In genomic region chr10:22212012-22212696, GRCm38 (mm10) we compare ENCODE assay signal across 9 mouse cellular contexts. TPM values are rescaled to one million over a fixed set of nuclear protein-coding genes. Genes with fewer than 3 reads are reported as not detected.
DNase-seq lines count a peak whose midpoint lies in the region; ATAC-seq and TF ChIP-seq lines count a peak whose summit lies in the region.
"Not testable (repeated sequence)": the region's sequence is repeated elsewhere in the genome, so short reads cannot be mapped to it uniquely, and the experiment has no call there.
"Had no signal": no experiment of that assay in that cellular context is flagged by ENCODE, and none has a peak within 500 bp of the region (broad histone marks: within the 10 kb centered on the region; RNA-seq: fewer than 3 reads in every experiment).

No protein-coding gene starts in this region.

- not testable (repeated sequence) for H3K36me3 ChIP-seq in forebrain, embryonic 15.5 days; kidney, postnatal 0 days (ENCODE audit: insufficient read depth, low read length); liver, embryonic 13.5 days; midbrain, postnatal 0 days (ENCODE audit: insufficient read depth, low read length); stomach, embryonic 14.5 days (ENCODE audit: control insufficient read depth, insufficient read depth, low read length)

- not testable (repeated sequence) for TF ChIP-seq POLR2A in brain, embryonic 14.5 days (IDR thresholded peaks at IDR 0.05; ENCODE audit: borderline replicate concordance, extremely low read depth, insufficient read depth, insufficient read length, poor library complexity, severe bottlenecking)

- peak; percentile 74 for ATAC-seq in CD4-positive, CD25-positive, alpha-beta regulatory T cell, adult 4 months
- ATAC-seq in forebrain, embryonic 15.5 days (replicated peaks): peak; percentile 74; the same call in 1 of the 2 replicates
- peak; percentile 73 for ATAC-seq in kidney, postnatal 0 days (replicated peaks; ENCODE audit: low FRiP score, low read depth)
- ATAC-seq in liver, embryonic 13.5 days (ENCODE audit: low read depth): 0 out of 2 replicates have a peak, but pooled peaks have one; percentile 26
- 0 out of 2 replicates have a peak, but pooled peaks have one; percentile 25 for ATAC-seq in midbrain, postnatal 0 days (ENCODE audit: low FRiP score)
- ATAC-seq in stomach, embryonic 14.5 days (ENCODE audit: insufficient number of reproducible peaks, insufficient read depth, low FRiP score, low read depth): peak; percentile 84

- H3K9ac ChIP-seq in forebrain, embryonic 15.5 days (replicated peaks); kidney, postnatal 0 days (ENCODE audit: low read depth, low read length); liver, embryonic 13.5 days; midbrain, postnatal 0 days (replicated peaks; ENCODE audit: low read length, poor library complexity, severe bottlenecking); stomach, embryonic 14.5 days (replicated peaks; ENCODE audit: low read depth, low read length): not testable (repeated sequence)

- not testable (repeated sequence) for H3K9me3 ChIP-seq in forebrain, embryonic 15.5 days; kidney, postnatal 0 days (replicated peaks; ENCODE audit: low read length); liver, embryonic 13.5 days (replicated peaks); midbrain, postnatal 0 days (ENCODE audit: low read length); stomach, embryonic 14.5 days (ENCODE audit: control insufficient read depth, low read depth, low read length)

- not testable (repeated sequence) for H3K27ac ChIP-seq in forebrain, embryonic 15.5 days (replicated peaks); kidney, postnatal 0 days; liver, embryonic 13.5 days; midbrain, postnatal 0 days (ENCODE audit: low read depth, low read length); stomach, embryonic 14.5 days (ENCODE audit: low read length)

- H3K4me3 ChIP-seq in forebrain, embryonic 15.5 days; kidney, postnatal 0 days (replicated peaks; ENCODE audit: low read depth, low read length); liver, embryonic 13.5 days (replicated peaks); midbrain, postnatal 0 days (ENCODE audit: low read depth, low read length); stomach, embryonic 14.5 days (ENCODE audit: low read depth, low read length): not testable (repeated sequence)

- not testable (repeated sequence) for H3K4me1 ChIP-seq in forebrain, embryonic 15.5 days; kidney, postnatal 0 days (replicated peaks; ENCODE audit: insufficient read depth, low read length); liver, embryonic 13.5 days (replicated peaks); midbrain, postnatal 0 days (ENCODE audit: insufficient read depth, low read length); stomach, embryonic 14.5 days (ENCODE audit: control insufficient read depth, insufficient read depth, low read length)

- TF ChIP-seq CTCF in brain, embryonic 14.5 days (IDR thresholded peaks at IDR 0.05; ENCODE audit: borderline replicate concordance, extremely low read depth, insufficient read depth, insufficient read length): peak; percentile 17; the same call in 1 of the 2 replicates
- peak; percentile 63 for TF ChIP-seq CTCF in kidney, postnatal 0 days (IDR thresholded peaks at IDR 0.05; ENCODE audit: low read depth)
- peak; percentile 51 for TF ChIP-seq CTCF in midbrain, postnatal 0 days (IDR thresholded peaks at IDR 0.05)

- intact Hi-C loops in heart, postnatal 14 days (cut with DNase I): not testable (repeated sequence)

- 2% methylated on average over 8 of the region's 11 CpGs for WGBS in forebrain, embryonic 15.5 days
- 4% methylated on average over 7 of the region's 11 CpGs for WGBS in kidney, postnatal 0 days
- WGBS in liver, embryonic 13.5 days (ENCODE audit: insufficient replicate concordance): 1% methylated on average over 8 of the region's 11 CpGs
- 5% methylated on average over 8 of the region's 11 CpGs for WGBS in midbrain, postnatal 0 days
- 4% methylated on average over 7 of the region's 11 CpGs for WGBS in stomach, embryonic 14.5 days

- peak; percentile 42 for DNase-seq in brain, embryonic 14.5 days (ENCODE audit: low read depth)
- peak; percentile 37 to 69 for DNase-seq in heart, postnatal 14 days
- DNase-seq in kidney, postnatal 0 days (ENCODE audit: low spot score): peak; percentile 47
- DNase-seq in liver, embryonic 13.5 days: peak; percentile 46
- not testable (repeated sequence) for DNase-seq in midbrain, postnatal 0 days (ENCODE audit: low spot score)

- not testable (repeated sequence) for H3K27me3 ChIP-seq in forebrain, embryonic 15.5 days; kidney, postnatal 0 days (ENCODE audit: insufficient read depth, low read length); liver, embryonic 13.5 days; midbrain, postnatal 0 days (ENCODE audit: insufficient read depth, low read length); stomach, embryonic 14.5 days (ENCODE audit: control insufficient read depth, insufficient read depth, low read length)

- not testable (repeated sequence) for H3K4me2 ChIP-seq in forebrain, embryonic 15.5 days (replicated peaks); kidney, postnatal 0 days (ENCODE audit: low read length); liver, embryonic 13.5 days; midbrain, postnatal 0 days (ENCODE audit: low read depth, low read length, poor library complexity, severe bottlenecking); stomach, embryonic 14.5 days (replicated peaks; ENCODE audit: low read depth, low read length)

RNA-seq across cellular contexts. Expression of gene H60b, which starts 53.8 kb away (rescaled TPM):
- polyA plus RNA-seq in CD4-positive, CD25-positive, alpha-beta regulatory T cell, adult 4 months (2017; shearing (Covaris generic)): 10 to 100 TPM in 1 of 2 experiments, 1 to 10 TPM in 1; 5.6 to 12.4 TPM
- 0.78 and 0.93 TPM in 2 replicates for polyA plus RNA-seq in brain, embryonic 14.5 days (2012; rRNA removed)
- polyA plus RNA-seq in forebrain, embryonic 15.5 days (2015; fragmentation: Nextera tagmentation; extraction: Ambion mirVana): 0.28 TPM in 1 of 2 replicates, not detected in the other
- total RNA-seq in heart, postnatal 14 days (2021): not detected
- polyA plus RNA-seq in kidney, postnatal 0 days (2015; fragmentation: Nextera tagmentation; extraction: Ambion mirVana): 0.88 TPM in 2 replicates
- polyA plus RNA-seq in liver, embryonic 13.5 days (2015; fragmentation: Nextera tagmentation; extraction: Ambion mirVana): 0.12 TPM in 1 of 2 replicates, not detected in the other
- total RNA-seq in midbrain, postnatal 0 days (2014; rRNA removed): 3.4 TPM in 1 of 2 replicates, not detected in the other
- polyA plus RNA-seq in midbrain, postnatal 0 days (2015; fragmentation: Nextera tagmentation; extraction: Ambion mirVana): 0.28 TPM in 1 of 2 replicates, not detected in the other
- polyA plus RNA-seq in stomach, embryonic 14.5 days (2014; fragmentation: Nextera tagmentation; extraction: Ambion mirVana): 0.78 and 1.1 TPM in 2 replicates
- polyA plus RNA-seq: small intestine, adult 2 months had no signal

RNA-seq across cellular contexts. Expression of gene Raet1e, which starts 53.8 kb away (rescaled TPM):
- not detected for polyA plus RNA-seq in CD4-positive, CD25-positive, alpha-beta regulatory T cell, adult 4 months (2017; shearing (Covaris generic))
- 1.1 TPM in 2 replicates for polyA plus RNA-seq in brain, embryonic 14.5 days (2012; rRNA removed)
- polyA plus RNA-seq in forebrain, embryonic 15.5 days (2015; fragmentation: Nextera tagmentation; extraction: Ambion mirVana): 0.73 and 0.90 TPM in 2 replicates
- total RNA-seq in heart, postnatal 14 days (2021): under 1 TPM in 1 of 2 experiments, not detected in 1; 0.24 TPM
- polyA plus RNA-seq in kidney, postnatal 0 days (2015; fragmentation: Nextera tagmentation; extraction: Ambion mirVana): 6.8 and 7.2 TPM in 2 replicates
- polyA plus RNA-seq in liver, embryonic 13.5 days (2015; fragmentation: Nextera tagmentation; extraction: Ambion mirVana): 0.77 and 1.1 TPM in 2 replicates
- 0.11 and 0.19 TPM in 2 replicates for total RNA-seq in midbrain, postnatal 0 days (2014; rRNA removed)
- not detected in 2 replicates for polyA plus RNA-seq in midbrain, postnatal 0 days (2015; fragmentation: Nextera tagmentation; extraction: Ambion mirVana)
- 11.3 and 12.5 TPM in 2 replicates for polyA plus RNA-seq in stomach, embryonic 14.5 days (2014; fragmentation: Nextera tagmentation; extraction: Ambion mirVana)

Comparison
In these comparisons a context has a peak if more than half of its experiments do, and no peak if none do; other contexts are left out.
1. ATAC-seq: peak in every context shown above with its lines; median percentile 84 in stomach, embryonic 14.5 days; 74 in CD4-positive, CD25-positive, alpha-beta regulatory T cell, adult 4 months; 74 in forebrain, embryonic 15.5 days; 73 in kidney, postnatal 0 days; 26 in liver, embryonic 13.5 days; 25 in midbrain, postnatal 0 days.